Mouse (Mus musculus) cerebellum, adult 2 months (tissue): Measurements from ENCODE around the gene Acat3. TPM values are rescaled to one million over a fixed set of nuclear protein-coding genes. Genes with fewer than 3 reads are reported as not detected.
"Not testable (repeated sequence)": the region's sequence is repeated elsewhere in the genome, so short reads cannot be mapped to it uniquely, and the experiment has no call there.

Experiments
- DNase-seq, 2 experiments: peaks; one replicate each; pipeline ENCODE4 v3.0.0; 2021
- H3K27ac ChIP-seq: fragments of 200-500 bp; 2 replicates; pipeline ENCODE4 v1.5.1; 2012; ENCODE audit warnings: low read length, control low read depth, inconsistent platforms; ENCODE audit not compliant: insufficient read depth
- H3K27me3 ChIP-seq: fragments of 200-500 bp; 2 replicates; pipeline ENCODE4 v1.6.1; 2012; ENCODE audit warnings: inconsistent platforms, mild to moderate bottlenecking, low read length, moderate library complexity; ENCODE audit not compliant: control insufficient read depth, insufficient read depth
- H3K4me1 ChIP-seq: fragments of 200-500 bp; 2 replicates; pipeline ENCODE4 v1.6.1; 2011; ENCODE audit warnings: low read length; ENCODE audit not compliant: control insufficient read depth, insufficient read depth
- H3K4me3 ChIP-seq: fragments of 200-500 bp; replicated peaks from 2 replicates; pipeline ENCODE3; 2011; ENCODE audit warnings: mild to moderate bottlenecking, low read depth, low read length, control low read depth; ENCODE audit not compliant: insufficient read depth
- CTCF ChIP-seq: fragments of 200-500 bp; IDR thresholded peaks from 2 replicates; pipeline ENCODE4 v1.5.1; 2011; ENCODE audit warnings: low read depth, mild to moderate bottlenecking, control low read depth, low read length, moderate library complexity, borderline replicate concordance; ENCODE audit not compliant: insufficient read depth
- POLR2A ChIP-seq: fragments of 200-500 bp; IDR thresholded peaks from 2 replicates; pipeline ENCODE4 v1.6.1; 2011; ENCODE audit warnings: low read length, control low read depth, borderline replicate concordance; ENCODE audit not compliant: insufficient read depth
- WGBS: fragments of 180-500 bp; shearing (Covaris S2); methylation state at CpG from one replicate; pipeline ENCODE4 v1.1.7; 2018; 5-methylcytosine and 5-hydroxymethylcytosine counted together
- polyA plus RNA-seq: library from polyadenylated mRNA; depleted of rRNA; stranded (reverse); fragments of >200 nt; gene quantifications from 2 replicates; pipeline ENCODE4 v1.2.3, GENCODE M21; 2012; rRNA removed

Gene Acat3
- 1.4 and 1.7 TPM in 2 replicates for polyA plus RNA-seq

DNA sequence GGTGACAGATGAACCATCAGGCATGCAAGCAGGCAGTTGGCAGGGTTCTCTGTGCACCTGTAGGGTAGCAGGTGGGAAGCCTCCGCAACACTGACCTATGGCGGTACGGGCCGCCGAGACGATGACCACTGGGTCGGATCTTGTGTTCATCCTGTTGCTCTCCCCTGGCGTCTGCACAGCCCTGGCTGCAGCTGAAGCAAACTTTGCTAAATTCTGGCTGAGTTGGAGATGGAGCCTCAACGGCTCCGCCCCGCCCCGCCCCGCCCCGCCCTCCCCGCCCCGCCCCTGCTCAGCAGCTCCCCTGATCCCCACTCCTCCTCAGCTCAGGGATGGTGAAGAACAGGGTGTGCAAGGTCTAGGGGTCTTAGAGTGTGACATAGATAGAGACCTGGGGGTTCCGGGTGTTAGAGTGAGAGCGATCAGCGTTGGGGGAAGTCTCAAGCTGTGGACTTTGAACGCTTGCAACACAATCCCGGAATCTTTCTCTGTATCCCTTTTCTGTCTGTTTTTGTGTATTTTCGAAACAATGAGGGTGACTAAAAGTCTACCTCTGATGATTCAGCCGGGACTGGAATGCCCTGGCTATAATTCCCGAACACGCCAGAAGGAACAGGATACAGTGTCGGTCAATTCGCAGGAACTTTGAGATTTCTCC is at the start of gene Acat3:
TSS of gene Acat3 (minus strand) at position 450 of the 655 bp plus-strand sequence.
- H3K4me1 ChIP-seq, result peaks cover 3% of the 10 kb centered on the region
- H3K27me3 ChIP-seq, result no peaks in the 10 kb centered on the region
- peak within 1 kb of the TSS; percentile 61 for H3K4me3 ChIP-seq
- DNase-seq, result peak; percentile 59 to 68
- WGBS, result 5% methylated on average over 27 of the region's 27 CpGs
- no peak within 1 kb of the TSS for H3K27ac ChIP-seq
- TF ChIP-seq CTCF, result no peak
- TF ChIP-seq POLR2A, result no peak

DNA sequence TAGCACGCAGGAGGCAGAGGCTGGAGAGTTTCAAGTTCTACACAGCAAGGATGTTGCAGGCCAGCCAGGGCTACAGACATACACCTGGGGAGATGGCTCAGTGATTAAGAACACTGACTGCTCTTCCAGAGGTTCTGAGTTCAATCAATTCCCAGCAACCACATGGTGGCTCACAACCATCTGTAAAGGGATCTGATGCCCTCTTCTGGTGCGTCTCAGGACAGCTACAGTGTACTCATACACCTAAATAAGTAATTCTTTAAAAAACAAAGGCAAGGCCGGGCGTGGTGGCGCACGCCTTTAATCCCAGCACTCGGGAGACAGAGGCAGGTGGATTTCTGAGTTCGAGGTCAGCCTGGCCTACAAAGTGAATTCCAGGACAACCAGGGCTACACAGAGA is 47.7 kb upstream of the Acat3 start:
- not testable (repeated sequence) for H3K4me3 ChIP-seq

DNA sequence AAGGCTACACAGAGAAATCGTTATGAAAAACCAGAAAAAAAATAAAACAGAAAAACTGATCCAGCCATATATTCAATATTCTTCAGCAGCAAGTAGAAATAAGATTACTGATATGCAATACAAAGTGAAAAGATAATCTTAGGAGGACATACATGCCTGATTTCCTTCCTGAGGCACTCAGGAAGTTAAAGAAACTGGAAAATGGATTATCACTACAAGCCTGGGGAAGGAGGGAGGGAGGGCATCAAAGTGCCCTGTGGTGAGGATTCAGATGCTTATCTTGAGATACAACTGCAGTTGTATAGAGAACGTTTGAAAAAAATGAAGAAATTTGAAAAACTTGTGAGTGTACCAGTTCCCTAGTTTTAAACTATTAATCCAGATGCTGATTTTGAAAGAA is 43.6 kb upstream of the Acat3 start:
- H3K27me3 ChIP-seq, result no peaks in the 10 kb centered on the region
- H3K4me3 ChIP-seq, result no peak overlapping the region
- peaks cover 5% of the 10 kb centered on the region; the same call in 1 of the 2 replicates for H3K4me1 ChIP-seq
- no peak for DNase-seq
- WGBS, result 77% methylated on average over 2 of the region's 2 CpGs
- no peak for TF ChIP-seq CTCF
- TF ChIP-seq POLR2A, result no peak
- no peak overlapping the region for H3K27ac ChIP-seq

More for the DNA sequence above, 47.7 kb upstream of the Acat3 start:
- WGBS, result 89% methylated on average over 8 of the region's 8 CpGs
- not testable (repeated sequence) for DNase-seq, H3K27me3 ChIP-seq, H3K27ac ChIP-seq, H3K4me1 ChIP-seq

DNA sequence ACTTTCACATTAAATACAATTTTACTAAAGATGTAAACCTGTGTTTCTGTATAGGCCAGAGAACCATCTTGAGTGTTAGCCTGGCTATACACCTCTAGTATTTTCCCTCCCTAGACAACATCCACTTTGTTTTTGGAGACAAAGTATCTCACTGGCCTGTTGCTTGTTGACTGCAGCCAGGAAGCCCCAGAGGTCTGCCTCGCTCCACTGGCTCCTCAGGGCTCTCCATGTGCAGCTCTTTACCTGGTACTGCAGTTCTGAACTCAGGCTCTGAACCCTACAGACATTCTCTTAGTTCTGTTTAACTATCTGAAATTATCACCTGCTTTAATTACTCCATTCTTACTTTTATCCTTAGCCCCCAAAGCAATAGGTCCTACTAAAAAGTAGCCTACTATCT is 38.1 kb upstream of the Acat3 start:
- no peaks in the 10 kb centered on the region for H3K27me3 ChIP-seq
- H3K4me1 ChIP-seq, result peaks cover under 1% of the 10 kb centered on the region; the same call in 1 of the 2 replicates
- no peak overlapping the region for H3K27ac ChIP-seq
- H3K4me3 ChIP-seq, result no peak overlapping the region
- TF ChIP-seq POLR2A, result no peak
- TF ChIP-seq CTCF, result no peak
- DNase-seq, result no peak
- WGBS, result 52% methylated on average over 1 of the region's 1 CpGs

DNA sequence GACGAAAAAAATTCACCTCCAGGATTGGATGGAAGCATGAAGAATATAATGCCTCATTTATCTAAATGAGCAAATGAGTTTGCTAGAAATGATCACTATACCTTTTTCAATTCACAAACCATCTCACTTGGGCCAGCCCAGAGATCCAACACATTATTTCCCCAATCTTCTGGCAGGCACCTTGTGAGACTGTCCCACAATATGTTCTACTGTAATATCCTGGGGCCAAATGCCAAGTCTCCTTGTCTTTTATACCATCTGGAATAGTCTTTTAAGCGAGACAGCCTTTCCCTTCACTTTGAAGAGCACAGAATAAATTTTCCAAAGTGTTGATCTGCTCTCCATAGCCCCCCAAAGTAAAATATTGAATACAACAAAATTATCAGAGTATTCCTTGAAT is 33.5 kb upstream of the Acat3 start:
- Histone ChIP-seq H3K27me3 (no peaks in the 10 kb centered on the region), H3K4me3 (no peak overlapping the region), H3K4me1 (peaks cover 3% of the 10 kb centered on the region; the same call in 1 of the 2 replicates), H3K27ac (no peak overlapping the region)
- no peak for TF ChIP-seq CTCF
- no peak for TF ChIP-seq POLR2A
- peak in 1 of 2 experiments; percentile 69 for DNase-seq
- WGBS, result 41% methylated on average over 2 of the region's 2 CpGs

DNA sequence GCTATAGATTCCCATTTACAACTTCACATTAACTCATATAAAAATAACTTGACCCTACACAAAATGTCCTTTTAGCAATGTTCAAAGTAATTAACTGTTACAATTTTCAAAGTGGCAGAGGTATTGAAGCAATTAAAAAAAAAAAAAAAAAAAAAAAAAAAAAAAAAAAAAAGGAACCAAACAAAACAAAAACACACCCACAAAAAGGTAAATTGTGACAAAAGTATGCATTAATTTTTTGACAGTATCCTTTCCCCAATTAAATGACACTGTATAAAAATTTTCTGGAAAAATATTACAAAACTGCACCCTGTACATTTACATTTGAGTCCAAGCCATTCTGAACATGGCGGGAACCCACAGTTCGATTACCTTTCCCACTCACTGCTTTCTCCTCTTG is 26.8 kb upstream of the Acat3 start:
- H3K27ac ChIP-seq, result no peak overlapping the region
- H3K27me3 ChIP-seq, result no peaks in the 10 kb centered on the region
- DNase-seq, result no peak
- H3K4me3 ChIP-seq, result no peak overlapping the region
- TF ChIP-seq POLR2A (no peak), CTCF (no peak)
- H3K4me1 ChIP-seq, result no peaks in the 10 kb centered on the region
- 92% methylated on average over 2 of the region's 2 CpGs for WGBS

DNA sequence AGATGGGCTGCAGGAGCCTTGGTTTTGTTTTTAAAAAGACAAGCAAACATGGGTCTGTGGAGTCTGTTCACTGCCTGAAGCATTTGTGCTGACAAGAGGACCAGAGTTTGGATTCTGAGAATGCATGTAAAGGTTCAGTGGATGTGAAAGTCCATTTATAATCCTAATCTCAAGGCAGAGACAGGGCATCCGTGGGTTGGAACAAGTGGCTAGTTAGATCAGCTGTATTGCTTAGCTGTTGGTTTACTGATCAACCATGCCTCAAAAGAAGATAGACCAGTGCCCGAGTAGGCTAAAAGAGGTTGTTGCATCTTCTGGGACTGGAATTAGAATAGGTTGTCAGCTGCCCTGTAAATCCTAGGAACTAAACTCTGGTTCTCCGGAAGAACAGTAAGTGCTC is 23.1 kb upstream of the Acat3 start:
- WGBS, result 88% methylated on average over 3 of the region's 3 CpGs
- TF ChIP-seq POLR2A, result no peak
- Histone ChIP-seq H3K27me3 (no peaks in the 10 kb centered on the region), H3K4me3 (no peak overlapping the region), H3K4me1 (peaks cover 5% of the 10 kb centered on the region; the same call in 1 of the 2 replicates), H3K27ac (no peak overlapping the region)
- no peak for DNase-seq

DNA sequence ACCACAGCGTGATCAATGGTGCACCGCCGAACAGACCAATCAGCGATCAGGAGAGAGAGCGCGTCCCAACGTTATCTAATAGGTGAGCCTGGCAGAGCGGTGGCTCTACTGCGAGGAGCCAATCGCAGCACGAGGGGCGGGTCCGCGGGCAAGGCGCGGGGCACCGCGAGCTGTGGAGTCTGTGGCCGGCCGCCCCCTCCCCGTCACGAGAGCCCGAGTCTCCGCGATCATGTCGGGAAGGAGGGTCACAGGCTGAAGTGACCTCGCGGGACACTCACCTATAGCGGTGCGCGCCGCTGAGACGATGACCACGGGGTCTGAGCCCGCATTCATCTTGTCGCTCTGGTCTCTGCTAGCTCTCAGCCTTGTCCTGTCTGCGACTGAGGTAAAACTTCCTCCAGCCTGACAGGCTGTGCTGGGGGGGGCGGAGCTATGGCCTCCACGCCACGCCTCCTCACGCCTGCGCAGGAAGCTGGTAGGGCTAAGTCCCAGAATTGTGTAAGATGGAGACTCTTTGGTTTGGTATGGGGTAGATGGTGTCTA is 20.0 kb upstream of the Acat3 start, which contains the start of gene Acat2:
TSS of gene Acat2 (minus strand) at position 417 of the 543 bp plus-strand sequence.
- no peak for TF ChIP-seq CTCF
- peak; percentile 97 for TF ChIP-seq POLR2A
- peak within 1 kb of the TSS; percentile 86 for H3K27ac ChIP-seq
- no peaks in the 10 kb centered on the region for H3K27me3 ChIP-seq
- peaks cover 5% of the 10 kb centered on the region for H3K4me1 ChIP-seq
- peak; percentile 95 to 97 for DNase-seq
- WGBS, result under 1% methylated on average over 42 of the region's 42 CpGs
- H3K4me3 ChIP-seq, result peak within 1 kb of the TSS; percentile 95

DNA sequence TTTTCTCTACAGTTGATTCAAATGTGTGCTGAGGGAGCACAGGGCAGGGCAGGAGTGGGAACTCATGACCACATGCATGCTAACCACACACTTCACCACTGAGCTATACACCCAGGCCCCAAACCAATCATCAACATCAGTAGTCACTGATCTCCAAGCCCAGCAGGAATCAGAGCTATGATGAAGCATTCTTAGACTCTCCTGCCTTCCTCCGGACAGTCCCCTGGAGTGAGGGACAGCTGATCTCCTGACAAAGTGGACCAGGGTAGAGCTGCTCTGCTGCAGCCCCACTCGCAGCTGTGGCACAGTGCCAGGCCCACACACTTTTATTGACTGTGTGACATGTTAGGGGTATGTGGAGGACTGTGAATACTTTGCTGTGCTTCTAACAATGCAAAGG is 19.0 kb upstream of the Acat3 start:
- not testable (repeated sequence) for H3K4me1 ChIP-seq, H3K27ac ChIP-seq, H3K4me3 ChIP-seq, H3K27me3 ChIP-seq
- DNase-seq, result peak in 1 of 2 experiments; percentile 19
- 4% methylated on average over 2 of the region's 2 CpGs for WGBS
